Comparison of ENCODE assay signal across 10 mouse cellular contexts in the genomic region with DNA sequence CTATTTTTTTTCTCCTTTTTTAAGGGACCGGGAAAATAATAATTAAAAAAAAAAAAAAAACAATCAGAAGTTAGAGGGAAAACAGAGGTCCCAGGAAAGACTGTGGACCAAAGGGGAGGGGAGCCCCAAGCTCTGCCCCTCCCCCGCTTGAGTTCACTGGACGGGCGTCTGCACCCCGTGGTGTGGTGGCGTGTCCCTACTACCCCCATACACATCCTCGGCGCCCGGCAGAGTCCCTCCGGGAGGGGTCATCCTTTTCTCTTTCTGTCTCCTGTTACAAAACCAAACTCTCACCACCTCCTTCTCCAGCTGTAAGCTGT. TPM values are rescaled to one million over a fixed set of nuclear protein-coding genes. Genes with fewer than 3 reads are reported as not detected.
A peak's percentile ranks its signal among the peaks of the same experiment; 100 is the strongest.
DNase-seq lines count a peak whose midpoint lies in the region; ATAC-seq and TF ChIP-seq lines count a peak whose summit lies in the region.
"Had no signal": no experiment of that assay in that cellular context is flagged by ENCODE, and none has a peak within 500 bp of the region (broad histone marks: within the 10 kb centered on the region; RNA-seq: fewer than 3 reads in every experiment).

No protein-coding gene starts in this region.

- H3K4me2 ChIP-seq in forebrain, embryonic 11.5 days (ENCODE audit: low read depth, low read length, severe bottlenecking): peak overlapping the region; percentile 97
- H3K4me2 ChIP-seq in hindbrain, postnatal 0 days (ENCODE audit: low read depth, low read length): peak overlapping the region; percentile 90
- peak overlapping the region; percentile 97 for H3K4me2 ChIP-seq in neural tube, embryonic 13.5 days

- no peak for TF ChIP-seq CTCF in left cerebral cortex, adult 2 months (IDR thresholded peaks at IDR 0.05)
- no peak for TF ChIP-seq CTCF in hindbrain, postnatal 0 days (IDR thresholded peaks at IDR 0.05; ENCODE audit: low read depth)

- ATAC-seq in forebrain, embryonic 11.5 days (replicated peaks; ENCODE audit: low FRiP score): no peak
- ATAC-seq in hindbrain, postnatal 0 days: no peak
- ATAC-seq in neural tube, embryonic 13.5 days (ENCODE audit: low read depth): no peak

- peak overlapping the region; percentile 78 for H3K4me3 ChIP-seq in left cerebral cortex, adult 2 months
- H3K4me3 ChIP-seq in forebrain, embryonic 11.5 days (ENCODE audit: low read depth, low read length): peak overlapping the region; percentile 86
- peak overlapping the region; percentile 61 for H3K4me3 ChIP-seq in hindbrain, postnatal 0 days (ENCODE audit: low read length)
- H3K4me3 ChIP-seq in neural tube, embryonic 13.5 days: peak overlapping the region; percentile 87

- peak overlapping the region; percentile 97 for H3K9ac ChIP-seq in forebrain, embryonic 11.5 days (ENCODE audit: low read length)
- peak overlapping the region; percentile 64 for H3K9ac ChIP-seq in hindbrain, postnatal 0 days (replicated peaks; ENCODE audit: low read length)
- H3K9ac ChIP-seq in neural tube, embryonic 13.5 days: peak overlapping the region; percentile 85

- intact Hi-C loops in left cerebral cortex, adult 2 months (cut with DNase I): loop anchor here (5.0 kb wide), 1 partner anchor 1341 kb away; no protein-coding TSS in a partner anchor
- intact Hi-C loops in left cerebral cortex, postnatal 25 days (cut with DNase I): loop anchor here (5.0 to 10.0 kb wide), 3 partner anchors 1011 to 1728 kb away; no protein-coding TSS in a partner anchor

- 0% methylated on average over 10 of the region's 10 CpGs for WGBS in forebrain, embryonic 11.5 days
- WGBS in hindbrain, postnatal 0 days: under 1% methylated on average over 10 of the region's 10 CpGs
- WGBS in neural tube, embryonic 13.5 days: 1% methylated on average over 10 of the region's 10 CpGs

- H3K27ac ChIP-seq in left cerebral cortex, adult 2 months: peak overlapping the region; percentile 90
- H3K27ac ChIP-seq in forebrain, embryonic 11.5 days (ENCODE audit: low read depth, low read length): peak overlapping the region; percentile 99
- peak overlapping the region; percentile 87 for H3K27ac ChIP-seq in hindbrain, postnatal 0 days
- peak overlapping the region; percentile 98 for H3K27ac ChIP-seq in neural tube, embryonic 13.5 days (replicated peaks)

- H3K4me1 ChIP-seq in forebrain, embryonic 11.5 days (replicated peaks; ENCODE audit: control insufficient read depth, insufficient read depth, low read length): no peaks in the 10 kb centered on the region
- H3K4me1 ChIP-seq in hindbrain, postnatal 0 days (ENCODE audit: insufficient read depth, low read length): no peaks in the 10 kb centered on the region
- H3K4me1 ChIP-seq in neural tube, embryonic 13.5 days (replicated peaks): peaks cover 42% of the 10 kb centered on the region

- no peaks in the 10 kb centered on the region for H3K9me3 ChIP-seq in forebrain, embryonic 11.5 days (ENCODE audit: control insufficient read depth, low read length)
- H3K9me3 ChIP-seq in hindbrain, postnatal 0 days (ENCODE audit: low read length): no peaks in the 10 kb centered on the region
- no peaks in the 10 kb centered on the region for H3K9me3 ChIP-seq in neural tube, embryonic 13.5 days

- peaks cover 4% of the 10 kb centered on the region; the same call in 1 of the 2 replicates for H3K27me3 ChIP-seq in forebrain, embryonic 11.5 days (ENCODE audit: control insufficient read depth, insufficient read depth, low read length)
- no peaks in the 10 kb centered on the region for H3K27me3 ChIP-seq in hindbrain, postnatal 0 days (ENCODE audit: insufficient read depth, low read length)
- H3K27me3 ChIP-seq in neural tube, embryonic 13.5 days: peaks cover 4% of the 10 kb centered on the region; the same call in 1 of the 2 replicates

- H3K36me3 ChIP-seq in forebrain, embryonic 11.5 days (ENCODE audit: control insufficient read depth, insufficient read depth, low read length): no peaks in the 10 kb centered on the region
- no peaks in the 10 kb centered on the region for H3K36me3 ChIP-seq in hindbrain, postnatal 0 days (ENCODE audit: insufficient read depth, low read length)
- H3K36me3 ChIP-seq in neural tube, embryonic 13.5 days: no peaks in the 10 kb centered on the region

- peak in 1 of 2 experiments; percentile 30 for DNase-seq in left cerebral cortex, adult 2 months (ENCODE audit: extremely low spot score in 1 of 2, low spot score in 2 of 2)
- no peak for DNase-seq in left cerebral cortex, postnatal 25 days (ENCODE audit: low spot score in 2 of 2)
- no peak for DNase-seq in forebrain, embryonic 11.5 days (ENCODE audit: low spot score)
- DNase-seq in hindbrain, postnatal 0 days (ENCODE audit: low spot score): peak; percentile 68
- no peak for DNase-seq in frontal cortex, postnatal 25 days (ENCODE audit: low spot score in 2 of 2)
- no peak for DNase-seq in ovary, postnatal 14 days (ENCODE audit: low spot score)
- DNase-seq in natural killer cell, adult 2 months (ENCODE audit: low spot score in 2 of 2): no peak
- DNase-seq: kidney, postnatal 14 days; thymus, postnatal 14 days had no signal

RNA-seq across cellular contexts. Expression of gene Pou3f2, which starts 1.6 kb away (rescaled TPM):
- 10 to 100 TPM; 27.2 TPM for total RNA-seq in left cerebral cortex, adult 2 months (2021)
- total RNA-seq in left cerebral cortex, postnatal 25 days (2021): 10 to 100 TPM; 26.3 to 27.8 TPM
- polyA plus RNA-seq in forebrain, embryonic 11.5 days (2014; fragmentation: Nextera tagmentation; extraction: Ambion mirVana): 26.6 and 31.8 TPM in 2 replicates
- total RNA-seq in hindbrain, postnatal 0 days (2014; rRNA removed): 17.9 and 19.4 TPM in 2 replicates
- polyA plus RNA-seq in hindbrain, postnatal 0 days (2015; fragmentation: Nextera tagmentation; extraction: Ambion mirVana): 13.8 and 14.6 TPM in 2 replicates
- polyA plus RNA-seq in neural tube, embryonic 13.5 days (2015; fragmentation: Nextera tagmentation; extraction: Ambion mirVana): 20.8 and 25.0 TPM in 2 replicates
